Comparison of ENCODE assay signal across 13 mouse cellular contexts in the genomic region with DNA sequence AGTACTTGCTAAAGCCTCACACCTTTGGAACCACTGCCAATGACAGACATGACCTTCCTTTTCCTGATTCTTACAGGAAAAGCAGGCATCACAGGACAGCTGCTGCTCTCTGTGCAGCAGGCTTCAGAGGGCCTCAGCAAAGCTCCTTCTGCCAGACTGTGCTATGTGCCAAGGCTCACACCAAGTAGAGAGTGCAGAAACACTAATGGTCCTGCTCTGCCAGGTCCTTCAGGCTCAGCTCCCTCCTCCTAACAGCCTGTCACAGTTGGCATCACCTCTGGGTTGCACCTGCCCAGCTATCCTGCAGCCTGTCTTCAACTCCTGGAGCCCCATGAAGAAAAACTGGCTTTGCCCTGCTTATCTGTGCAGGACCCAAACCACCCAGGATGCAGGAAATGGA. TPM values are rescaled to one million over a fixed set of nuclear protein-coding genes. Genes with fewer than 3 reads are reported as not detected.
DNase-seq lines count a peak whose midpoint lies in the region; ATAC-seq lines count a peak whose summit lies in the region.
"Had no signal": no experiment of that assay in that cellular context is flagged by ENCODE, and none has a peak within 500 bp of the region (broad histone marks: within the 10 kb centered on the region; RNA-seq: fewer than 3 reads in every experiment).

No protein-coding gene starts in this region.

- H3K4me2 ChIP-seq in heart, embryonic 13.5 days = no peak overlapping the region
- H3K4me2 ChIP-seq in liver, embryonic 11.5 days = no peak overlapping the region
- H3K4me2 ChIP-seq: embryonic facial prominence, embryonic 12.5 days; forebrain, embryonic 15.5 days; neural tube, embryonic 12.5 days had no signal

- no peak for ATAC-seq in heart, embryonic 13.5 days (ENCODE audit: extremely low read depth, insufficient number of reproducible peaks, low FRiP score, low TSS enrichment)
- ATAC-seq in liver, embryonic 11.5 days (replicated peaks; ENCODE audit: low FRiP score) = no peak
- ATAC-seq in megakaryocyte-erythroid progenitor cell, adult 5-6 weeks (replicated peaks; ENCODE audit: low FRiP score, low TSS enrichment, poor library complexity, severe bottlenecking) = 0 out of 2 replicates have a peak, but pooled peaks have one; percentile 17
- no peak for ATAC-seq in CD4-positive, CD25-positive, alpha-beta regulatory T cell, adult 4 months
- ATAC-seq: forebrain, embryonic 15.5 days had no signal

- H3K27me3 ChIP-seq in heart, embryonic 13.5 days (replicated peaks) = no peaks in the 10 kb centered on the region
- H3K27me3 ChIP-seq in liver, embryonic 11.5 days (replicated peaks; ENCODE audit: control insufficient read depth, insufficient read depth, low read length) = no peaks in the 10 kb centered on the region
- H3K27me3 ChIP-seq: embryonic facial prominence, embryonic 12.5 days; forebrain, embryonic 15.5 days; neural tube, embryonic 12.5 days had no signal

- no peak overlapping the region for H3K4me3 ChIP-seq in heart, embryonic 13.5 days
- no peak overlapping the region for H3K4me3 ChIP-seq in liver, embryonic 11.5 days (ENCODE audit: low read depth, low read length)
- H3K4me3 ChIP-seq: embryonic facial prominence, embryonic 12.5 days; forebrain, embryonic 15.5 days; neural tube, embryonic 12.5 days had no signal

- H3K4me1 ChIP-seq in heart, embryonic 13.5 days = peaks cover 61% of the 10 kb centered on the region
- peaks cover 48% of the 10 kb centered on the region for H3K4me1 ChIP-seq in liver, embryonic 11.5 days (replicated peaks; ENCODE audit: control insufficient read depth, insufficient read depth, low read length)
- H3K4me1 ChIP-seq: neural tube, embryonic 12.5 days had no signal

- H3K9ac ChIP-seq in heart, embryonic 13.5 days = peak overlapping the region; percentile 11; the same call in 1 of the 2 replicates
- H3K9ac ChIP-seq in liver, embryonic 11.5 days (ENCODE audit: low read depth, low read length) = no peak overlapping the region
- H3K9ac ChIP-seq: embryonic facial prominence, embryonic 12.5 days; forebrain, embryonic 15.5 days; neural tube, embryonic 12.5 days had no signal

- DNase-seq in cerebellum, postnatal 10 days = peak; percentile 71 to 77
- no peak for DNase-seq in cerebellum, adult 11 months
- DNase-seq in heart, adult 18-20 months = no peak
- DNase-seq in liver, embryonic 11.5 days (ENCODE audit: low spot score) = no peak
- DNase-seq in liver = no peak
- DNase-seq: cerebellum, postnatal 25 days; kidney, adult 18-20 months had no signal

- H3K27ac ChIP-seq in heart, embryonic 13.5 days (replicated peaks) = peak overlapping the region; percentile 17
- H3K27ac ChIP-seq in liver, embryonic 11.5 days (ENCODE audit: low read depth, low read length) = peak overlapping the region; percentile 19; the same call in 1 of the 2 replicates
- H3K27ac ChIP-seq: embryonic facial prominence, embryonic 12.5 days; forebrain, embryonic 15.5 days; neural tube, embryonic 12.5 days had no signal

- no peaks in the 10 kb centered on the region for H3K9me3 ChIP-seq in heart, embryonic 13.5 days
- no peaks in the 10 kb centered on the region for H3K9me3 ChIP-seq in liver, embryonic 11.5 days (ENCODE audit: control insufficient read depth, low read length)
- H3K9me3 ChIP-seq: embryonic facial prominence, embryonic 12.5 days; forebrain, embryonic 15.5 days; neural tube, embryonic 12.5 days had no signal

- H3K36me3 ChIP-seq in heart, embryonic 13.5 days = no peaks in the 10 kb centered on the region
- no peaks in the 10 kb centered on the region for H3K36me3 ChIP-seq in liver, embryonic 11.5 days (ENCODE audit: control insufficient read depth, insufficient read depth, low read length)
- H3K36me3 ChIP-seq: embryonic facial prominence, embryonic 12.5 days; forebrain, embryonic 15.5 days; neural tube, embryonic 12.5 days had no signal

RNA-seq across cellular contexts. Expression of gene Pacsin2, which starts 45.7 kb away (rescaled TPM):
- polyA plus RNA-seq in heart, embryonic 13.5 days (2015; fragmentation: Nextera tagmentation; extraction: Ambion mirVana) = 56.8 and 57.8 TPM in 2 replicates
- total RNA-seq in heart, adult 18-20 months (2021) = 100 to 1,000 TPM; 232 to 280 TPM
- 82.9 and 89.3 TPM in 2 replicates for polyA plus RNA-seq in liver, embryonic 11.5 days (2014; fragmentation: Nextera tagmentation; extraction: Ambion mirVana)
- 86.5 and 107 TPM in 2 replicates for total RNA-seq in megakaryocyte-erythroid progenitor cell, adult 5-6 weeks (2014; fragmentation: Nextera tagmentation)
- total RNA-seq in megakaryocyte-erythroid progenitor cell, adult 5-6 weeks (2017) = 123 and 138 TPM in 2 replicates
- 10 to 100 TPM; 18.3 to 26.6 TPM for polyA plus RNA-seq in CD4-positive, CD25-positive, alpha-beta regulatory T cell, adult 4 months (2017; shearing (Covaris generic))

Comparison
In these comparisons a context has a peak if more than half of its experiments do, and no peak if none do; other contexts are left out.
1. DNase-seq: peak in cerebellum, postnatal 10 days (2 of 2); none in cerebellum, adult 11 months (single experiment), heart, adult 18-20 months (0 of 2), liver, embryonic 11.5 days (single experiment) and liver (single experiment).